Mouse (Mus musculus): ENCODE measurements around the gene Mtch1.

- TF ChIP-seq MAFK (IDR thresholded peaks at IDR 0.05; ENCODE audit: insufficient read depth, low read depth, low read length): no peak
- TF ChIP-seq ZC3H11A (IDR thresholded peaks at IDR 0.05; ENCODE audit: borderline replicate concordance, low read depth, low read length): no peak
- no peak for TF ChIP-seq CHD2 (IDR thresholded peaks at IDR 0.05; ENCODE audit: low read depth, low read length)
These were observed 9.5 kb downstream of the Mtch1 start for GRCm38 (mm10) chr17:29337979-29338823.
